In genomic region chr10:88427998-88428397, GRCm38 (mm10) we compare ENCODE assay signal across 25 mouse cellular contexts. TPM values are rescaled to one million over a fixed set of nuclear protein-coding genes. Genes with fewer than 3 reads are reported as not detected.
"Had no signal": no experiment of that assay in that cellular context is flagged by ENCODE, and none has a peak within 500 bp of the region (broad histone marks: within the 10 kb centered on the region; RNA-seq: fewer than 3 reads in every experiment).

No protein-coding gene starts in this region.

- H3K27ac ChIP-seq: kidney, postnatal 0 days; layer of hippocampus, adult 2 months; limb, embryonic 10.5 days; limb, embryonic 13.5 days; liver, embryonic 13.5 days; midbrain, embryonic 12.5 days; midbrain, embryonic 15.5 days; neural tube, embryonic 13.5 days; stomach, embryonic 15.5 days had no signal

- H3K9me3 ChIP-seq: limb, embryonic 10.5 days; limb, embryonic 13.5 days; liver, embryonic 13.5 days; midbrain, embryonic 12.5 days; midbrain, embryonic 15.5 days; neural tube, embryonic 13.5 days; stomach, embryonic 15.5 days had no signal

- H3K4me1 ChIP-seq: limb, embryonic 10.5 days; limb, embryonic 13.5 days; liver, embryonic 13.5 days; midbrain, embryonic 12.5 days; midbrain, embryonic 15.5 days; neural tube, embryonic 13.5 days; stomach, embryonic 15.5 days had no signal

- DNase-seq: kidney, adult 2 months; kidney, postnatal 25 days; layer of hippocampus, adult 9-11 months; liver; liver, embryonic 13.5 days; lung, adult 2 months; lung, postnatal 14 days; lung, postnatal 4 days; thymus, adult 18-20 months; thymus, postnatal 36 days had no signal

- ATAC-seq: intestine, postnatal 0 days; midbrain, embryonic 15.5 days had no signal

- H3K9ac ChIP-seq: limb, embryonic 13.5 days; liver, embryonic 13.5 days; midbrain, embryonic 12.5 days; midbrain, embryonic 15.5 days; neural tube, embryonic 13.5 days; stomach, embryonic 15.5 days had no signal

- H3K4me3 ChIP-seq: layer of hippocampus, adult 2 months; limb, embryonic 10.5 days; limb, embryonic 13.5 days; liver, embryonic 13.5 days; midbrain, embryonic 12.5 days; midbrain, embryonic 15.5 days; neural tube, embryonic 13.5 days; stomach, embryonic 15.5 days had no signal

- H3K27me3 ChIP-seq: limb, embryonic 13.5 days; liver, embryonic 13.5 days; midbrain, embryonic 12.5 days; midbrain, embryonic 15.5 days; neural tube, embryonic 13.5 days; stomach, embryonic 15.5 days had no signal

- H3K4me2 ChIP-seq: limb, embryonic 13.5 days; liver, embryonic 13.5 days; midbrain, embryonic 12.5 days; midbrain, embryonic 15.5 days; neural tube, embryonic 13.5 days; stomach, embryonic 15.5 days had no signal

RNA-seq across cellular contexts. Expression of gene Sycp3, which starts 31.4 kb away (rescaled TPM):
- total RNA-seq: megakaryocyte progenitor cell, adult 5-6 weeks had no signal
- polyA plus RNA-seq: kidney, adult 2 months; kidney, embryonic 14.5 days; large intestine, adult 2 months; limb, embryonic 13.5 days; liver, embryonic 16.5 days; lung, adult 2 months; lung, embryonic 16.5 days; midbrain, embryonic 12.5 days; neural tube, embryonic 13.5 days; small intestine, adult 2 months had no signal
